Mouse (Mus musculus): ENCODE measurements around the gene Trappc10. TPM values are rescaled to one million over a fixed set of nuclear protein-coding genes. Genes with fewer than 3 reads are reported as not detected.
"Not testable (repeated sequence)": the region's sequence is repeated elsewhere in the genome, so short reads cannot be mapped to it uniquely, and the experiment has no call there.

Trappc10 gene
- total RNA-seq, 2 experiments from 2014 or later: 51.1 to 54.8 TPM

DNA sequence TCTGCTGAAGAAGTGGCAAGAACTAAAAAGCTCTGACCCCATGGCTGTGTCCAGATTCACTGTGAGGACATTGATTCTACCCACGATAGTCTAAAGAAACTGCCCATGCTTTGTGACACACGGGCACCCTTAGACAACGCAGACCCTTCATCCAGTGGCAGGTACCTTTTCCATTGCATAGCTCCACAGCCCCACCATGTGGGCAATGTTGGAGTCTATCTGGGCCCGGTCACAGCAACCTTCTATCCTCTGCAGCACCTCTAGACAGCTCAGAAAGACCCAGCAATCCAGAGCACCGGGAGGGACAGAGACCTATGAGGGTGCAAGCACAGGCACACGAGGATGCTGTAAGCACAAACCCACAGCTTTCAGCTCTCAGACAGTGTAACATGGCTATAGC, 33.1 kb downstream of the Trappc10 start:
- no peak for DNase-seq

DNA sequence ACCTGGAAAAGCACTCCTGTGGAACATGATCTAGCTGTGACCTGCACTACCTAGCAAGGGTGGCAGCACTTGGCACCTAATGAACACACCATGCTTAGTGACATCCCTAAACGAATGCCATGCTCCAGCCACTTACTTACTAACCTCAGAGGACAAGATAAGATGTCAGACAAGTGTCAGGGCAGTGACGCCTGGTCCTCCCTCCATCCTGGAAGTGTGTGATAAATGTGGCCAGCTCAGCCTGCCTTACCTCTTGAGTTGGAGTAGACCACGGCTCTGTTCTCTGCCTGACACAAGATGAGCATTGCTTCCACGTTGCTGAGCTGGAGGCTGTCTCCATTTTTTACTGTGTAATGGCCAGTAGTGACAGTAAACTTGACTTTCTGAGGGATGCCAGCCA, 43.3 kb downstream of the Trappc10 start:
- no peak for DNase-seq

DNA sequence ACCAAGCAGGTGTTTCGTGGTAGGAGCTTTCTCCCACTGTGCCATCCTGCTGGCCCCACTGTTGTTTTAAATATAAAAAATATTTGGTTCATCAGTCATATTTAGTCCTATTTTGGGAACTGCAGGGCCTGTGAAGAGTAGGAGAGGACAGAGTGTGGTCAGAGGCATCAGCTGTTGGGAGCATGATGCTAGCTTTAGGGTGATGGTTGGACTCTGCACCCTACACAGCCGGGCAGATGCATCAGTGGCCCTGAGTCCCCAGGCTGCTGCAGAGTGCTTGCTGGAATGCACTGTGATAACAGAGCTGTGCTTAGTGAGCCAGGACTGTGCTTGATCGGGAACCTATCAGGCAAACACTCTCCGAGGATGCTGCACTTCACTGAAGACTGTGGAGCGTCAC, 51.5 kb downstream of the Trappc10 start:
- no peak for DNase-seq

DNA sequence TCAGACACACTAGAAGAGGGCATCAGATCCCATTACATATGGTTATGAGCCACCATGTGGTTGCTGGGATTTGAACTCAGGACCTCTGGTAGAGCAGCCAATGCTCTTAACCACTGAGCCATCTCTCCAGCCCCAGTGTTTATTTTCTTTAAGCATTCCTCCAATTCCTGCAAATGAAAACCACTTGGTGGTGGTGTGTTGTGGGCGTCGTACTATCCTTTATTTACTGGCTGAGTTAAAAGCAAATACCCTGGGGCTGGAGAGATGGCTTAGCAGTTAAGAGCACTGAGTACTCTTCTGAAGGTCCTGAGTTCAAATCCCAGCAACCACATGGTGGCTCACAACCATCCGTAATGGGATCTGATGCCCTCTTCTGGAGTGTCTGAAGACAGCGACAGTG, 58.4 kb downstream of the Trappc10 start:
- not testable (repeated sequence) for DNase-seq

DNA sequence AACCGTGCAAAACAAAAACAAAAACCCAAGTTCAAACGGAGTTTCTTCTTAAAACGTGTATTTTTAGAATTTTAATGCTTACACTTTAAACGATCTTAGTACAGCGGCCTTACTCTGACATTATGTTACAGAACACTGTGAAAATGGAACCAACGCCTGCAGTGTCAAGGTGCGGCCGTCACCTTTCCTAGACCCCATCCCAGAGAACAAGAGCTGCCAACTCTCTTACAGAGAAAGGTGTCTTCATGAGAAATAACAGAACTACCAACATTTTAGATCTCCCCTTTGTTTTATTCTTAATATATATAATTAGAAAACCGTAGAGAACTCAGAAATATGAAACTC, 59.1 kb downstream of the Trappc10 start:
- no peak for DNase-seq

DNA sequence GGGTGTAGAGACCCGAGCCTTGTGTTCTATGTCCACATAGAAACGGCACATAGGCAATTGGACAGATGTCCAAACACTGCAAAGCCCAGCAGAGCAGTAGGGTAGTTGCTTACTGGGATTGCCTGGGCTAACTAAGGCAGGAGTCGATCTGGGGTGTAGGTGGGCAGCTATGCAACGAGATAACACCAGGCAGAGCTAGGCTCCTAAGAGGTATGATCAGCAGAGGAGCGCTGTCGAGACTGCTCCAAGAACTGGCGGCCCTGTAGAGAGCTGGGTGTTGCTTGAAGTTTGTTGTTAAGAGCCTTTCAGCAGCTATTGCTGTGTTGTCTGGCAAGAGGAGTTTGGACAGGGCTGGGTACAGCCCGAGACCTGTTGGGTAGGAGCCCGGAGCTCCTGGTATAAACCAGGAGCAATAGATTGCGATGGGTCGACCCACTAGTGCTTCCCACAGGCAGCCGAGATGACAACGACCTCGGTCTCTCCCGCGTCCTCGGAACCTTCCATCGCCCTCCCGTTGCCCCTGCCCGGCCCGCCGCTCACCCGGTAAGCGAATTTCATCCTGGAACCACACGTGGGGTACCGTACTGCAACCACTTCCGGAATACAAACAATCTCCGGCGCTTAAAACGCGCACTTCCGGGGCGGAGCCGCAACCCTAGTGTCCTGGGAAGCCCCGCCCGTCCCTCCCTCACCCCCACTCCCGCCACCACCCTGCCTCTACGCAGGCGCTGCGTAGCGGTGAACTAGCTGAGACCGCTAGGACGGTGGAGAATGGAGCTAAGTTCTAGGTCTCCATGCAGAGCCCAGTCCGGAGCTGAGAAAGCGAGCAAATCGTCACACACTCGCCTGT, 59.7 kb downstream of the Trappc10 start, which contains the start of gene Pwp2:
Pwp2 (minus strand) TSS at position 619 of the 850 bp plus-strand sequence.
- DNase-seq: peak; percentile 93 to 94

DNA sequence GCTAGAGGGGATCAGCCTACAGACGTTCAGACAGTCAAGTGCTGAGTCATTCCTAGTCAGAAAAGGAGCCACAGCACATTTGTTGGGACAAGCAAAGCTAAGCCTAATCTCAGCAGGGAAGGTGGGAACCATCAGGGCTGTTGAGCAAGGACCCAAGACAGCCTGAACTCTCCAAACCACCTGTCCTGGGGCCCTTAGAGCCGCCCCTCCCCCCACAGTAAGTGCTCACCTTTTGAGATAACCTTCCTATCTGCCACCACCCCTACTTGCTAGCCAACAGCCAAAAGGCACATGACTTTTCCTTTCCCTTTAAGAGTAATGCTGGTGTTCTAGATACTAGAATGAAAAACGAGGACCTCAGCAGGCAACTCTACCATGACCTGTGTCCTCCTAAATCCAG, 60.9 kb downstream of the Trappc10 start:
- no peak for DNase-seq

DNA sequence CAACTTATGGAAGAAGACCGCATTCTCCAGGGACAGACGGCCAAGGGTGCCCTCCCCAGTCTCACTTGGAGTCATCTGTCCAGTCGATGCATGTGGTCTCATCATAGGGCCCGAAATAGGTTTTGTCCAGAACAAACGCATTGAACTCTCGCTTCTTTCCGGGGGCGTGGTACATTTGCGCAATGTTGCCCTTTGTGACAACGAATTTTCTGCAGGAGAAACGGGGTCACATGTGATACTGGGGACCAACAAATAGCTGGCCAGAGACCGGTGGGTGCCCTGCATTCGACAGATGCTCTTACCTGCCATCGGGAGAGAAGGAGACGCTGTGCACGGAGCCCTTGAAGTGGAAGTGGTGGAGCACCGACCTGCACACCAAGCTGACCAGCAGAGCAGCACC, 62.1 kb downstream of the Trappc10 start:
- no peak for DNase-seq

DNA sequence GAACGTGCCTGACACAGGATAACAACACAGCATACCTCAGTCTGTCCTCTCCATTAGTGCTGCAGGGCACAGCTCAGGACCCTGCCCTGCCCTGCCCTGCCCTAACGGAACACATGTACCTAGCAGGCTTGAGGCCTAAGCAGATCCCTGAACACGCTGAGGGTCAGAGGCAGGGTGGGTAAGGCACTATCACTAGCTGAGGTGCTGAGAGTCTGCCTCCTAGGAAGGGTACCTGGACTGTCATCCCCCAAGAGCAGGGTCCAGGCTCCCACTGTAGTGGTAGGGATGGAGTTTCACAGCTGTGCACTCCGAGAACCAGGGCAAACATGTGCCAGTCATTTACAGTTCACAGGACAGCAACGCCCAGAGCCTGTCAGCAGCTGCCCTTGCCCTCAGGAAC, 70.0 kb downstream of the Trappc10 start:
- no peak for DNase-seq

DNA sequence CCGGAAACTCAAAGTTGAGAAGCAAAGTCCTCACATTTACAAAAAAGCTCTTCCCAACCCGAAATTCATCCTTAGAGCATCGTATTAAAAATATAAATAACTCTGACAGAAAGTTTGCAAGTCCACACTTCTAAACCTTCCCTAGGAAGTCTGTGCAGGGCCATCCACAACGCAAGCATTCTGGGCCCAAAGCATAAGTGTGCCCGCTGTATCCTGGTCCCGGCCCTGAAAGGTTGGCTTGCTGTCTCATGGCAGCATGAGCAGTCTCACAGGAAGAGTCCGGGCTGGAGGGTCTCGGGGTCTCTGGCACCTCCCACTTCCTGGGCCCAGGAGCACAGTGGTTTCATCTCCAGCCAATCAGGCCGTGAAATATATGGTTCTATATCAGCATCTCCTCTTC, 72.9 kb downstream of the Trappc10 start:
- DNase-seq: no peak

DNA sequence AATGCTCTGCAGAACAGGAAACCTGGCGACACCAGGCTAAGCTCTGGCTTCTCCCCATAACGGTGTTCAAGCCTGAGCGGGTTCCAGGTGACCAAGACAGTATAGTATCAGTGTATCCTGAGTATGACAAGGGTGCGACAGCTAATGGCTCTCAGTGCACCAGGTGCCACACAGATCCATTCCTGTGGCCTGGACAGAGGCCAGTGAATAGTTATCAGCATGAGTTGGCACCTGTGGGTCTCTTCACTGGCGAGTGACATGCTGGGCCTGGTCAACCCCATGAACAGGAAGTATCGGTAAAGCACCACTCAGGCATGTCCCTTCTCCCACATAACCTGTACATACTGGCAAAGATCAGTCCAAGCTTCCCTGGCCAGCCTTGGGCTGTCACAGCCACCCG, 73.4 kb downstream of the Trappc10 start:
- DNase-seq: no peak

DNA sequence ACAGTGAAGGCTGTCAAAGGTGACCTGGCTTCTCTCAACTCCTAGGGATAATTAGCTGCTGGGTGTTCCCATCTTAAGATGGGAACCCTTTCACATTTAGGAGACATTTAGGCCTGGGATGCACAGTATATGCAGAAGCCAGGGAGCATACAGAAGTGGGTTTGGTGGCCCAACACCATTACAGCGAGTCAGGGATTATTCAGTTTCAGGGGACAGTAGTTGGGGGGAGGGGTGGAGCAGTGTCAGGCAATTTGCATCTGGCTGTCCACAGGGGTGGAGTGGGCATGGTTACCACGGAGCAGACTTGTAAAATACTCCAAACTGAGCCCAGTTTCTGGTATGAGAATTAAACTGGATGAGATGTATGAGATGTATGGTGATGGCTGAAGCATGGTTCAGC, 74.0 kb downstream of the Trappc10 start:
- no peak for DNase-seq

DNA sequence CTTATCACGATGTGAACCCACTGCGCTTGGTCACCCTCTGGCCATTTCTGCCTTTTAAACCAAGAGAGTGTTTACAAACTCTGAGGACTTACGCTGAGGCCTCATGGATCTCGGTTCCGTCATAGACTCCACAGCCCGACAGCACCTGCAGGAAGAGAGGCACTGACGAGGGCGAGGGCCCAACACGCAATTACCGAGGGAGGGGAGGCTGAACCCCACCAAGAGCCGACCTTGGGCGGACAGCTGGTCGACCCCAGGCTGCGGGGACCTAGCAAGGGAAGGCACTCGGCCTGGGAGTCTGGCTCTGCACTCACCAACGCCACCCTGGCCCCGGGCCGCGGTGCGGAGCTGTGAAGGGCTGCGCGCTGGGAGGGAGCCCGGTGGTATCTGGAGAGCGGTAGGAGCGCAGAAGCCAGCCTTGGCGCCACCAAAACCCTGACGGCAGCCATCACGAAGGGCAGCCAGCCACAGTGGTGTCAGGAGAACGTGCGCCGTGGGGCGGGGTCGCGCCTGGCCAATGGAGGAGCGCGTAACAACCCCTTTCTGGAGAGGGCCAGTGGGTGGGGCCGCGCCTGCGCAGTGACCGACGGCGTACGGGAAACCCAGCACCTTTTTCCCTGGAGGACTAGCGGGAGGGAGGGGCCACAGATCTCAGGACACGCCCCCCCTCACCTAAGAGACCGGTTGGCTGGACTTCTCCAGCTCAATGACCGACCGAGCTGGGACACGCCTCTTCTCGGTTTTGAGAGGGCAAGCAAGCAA, 75.0 kb downstream of the Trappc10 start, which contains the start of gene D10Jhu81e:
D10Jhu81e (minus strand) TSS at position 502 of the 762 bp plus-strand sequence.
- peak; percentile 99 to 100 for DNase-seq

DNA sequence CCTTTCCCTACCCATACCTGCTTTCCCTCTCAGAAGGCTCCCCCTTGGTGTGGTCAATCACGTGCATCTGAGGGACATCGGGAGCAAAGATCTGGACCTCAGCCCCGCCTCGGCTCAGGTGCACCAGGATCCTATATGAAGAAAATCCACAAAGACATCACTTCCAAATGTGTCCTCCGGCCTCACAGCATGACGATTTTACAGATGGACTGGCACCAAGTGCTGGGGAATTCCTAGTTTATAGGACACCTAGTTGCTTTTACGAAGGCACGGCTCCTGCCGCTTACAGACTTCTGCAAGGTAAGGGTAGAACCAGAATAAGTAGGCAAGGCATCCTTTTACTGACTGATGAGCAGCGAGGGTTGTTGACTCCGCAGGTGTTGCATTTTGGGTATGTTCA, 75.6 kb downstream of the Trappc10 start:
- no peak for DNase-seq

DNA sequence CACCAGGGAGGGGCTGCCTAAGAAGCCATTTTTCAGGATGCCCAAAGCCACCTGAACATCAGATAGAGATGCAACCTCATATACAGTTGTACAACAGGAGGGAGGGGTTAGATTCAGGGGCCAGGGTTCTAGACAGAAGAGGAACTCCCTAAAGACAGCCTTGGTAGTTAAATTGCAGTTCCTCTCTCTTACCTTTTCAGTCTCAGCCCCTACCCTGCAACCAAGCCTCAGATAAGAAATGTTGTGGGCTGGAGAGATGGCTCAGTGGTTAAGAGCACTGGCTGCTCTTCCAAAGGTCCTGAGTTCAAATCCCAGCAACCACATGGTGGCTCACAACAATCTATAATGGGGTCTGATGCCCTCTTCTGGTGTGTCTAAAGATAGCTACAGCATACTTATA, 76.7 kb downstream of the Trappc10 start:
- DNase-seq: no peak

DNA sequence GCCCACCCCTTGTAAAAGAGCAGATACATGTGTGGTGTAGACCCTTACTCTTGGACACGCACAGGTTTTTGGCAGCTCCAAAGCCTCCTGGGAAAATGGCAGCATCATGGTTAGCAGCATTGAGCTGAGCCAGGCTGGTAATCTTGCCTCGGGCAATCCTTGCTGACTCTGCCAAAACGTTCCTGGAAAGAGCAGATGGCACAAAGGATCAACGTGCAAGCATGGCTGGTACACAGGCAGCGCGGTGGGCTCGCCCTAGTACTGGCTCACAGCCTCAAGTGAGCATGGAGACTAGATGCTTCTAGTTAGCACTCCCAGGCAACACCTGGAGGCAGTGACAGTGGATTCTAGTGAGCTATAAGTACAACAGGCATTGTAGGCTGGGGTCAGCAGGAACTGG, 77.1 kb downstream of the Trappc10 start:
- DNase-seq: no peak

DNA sequence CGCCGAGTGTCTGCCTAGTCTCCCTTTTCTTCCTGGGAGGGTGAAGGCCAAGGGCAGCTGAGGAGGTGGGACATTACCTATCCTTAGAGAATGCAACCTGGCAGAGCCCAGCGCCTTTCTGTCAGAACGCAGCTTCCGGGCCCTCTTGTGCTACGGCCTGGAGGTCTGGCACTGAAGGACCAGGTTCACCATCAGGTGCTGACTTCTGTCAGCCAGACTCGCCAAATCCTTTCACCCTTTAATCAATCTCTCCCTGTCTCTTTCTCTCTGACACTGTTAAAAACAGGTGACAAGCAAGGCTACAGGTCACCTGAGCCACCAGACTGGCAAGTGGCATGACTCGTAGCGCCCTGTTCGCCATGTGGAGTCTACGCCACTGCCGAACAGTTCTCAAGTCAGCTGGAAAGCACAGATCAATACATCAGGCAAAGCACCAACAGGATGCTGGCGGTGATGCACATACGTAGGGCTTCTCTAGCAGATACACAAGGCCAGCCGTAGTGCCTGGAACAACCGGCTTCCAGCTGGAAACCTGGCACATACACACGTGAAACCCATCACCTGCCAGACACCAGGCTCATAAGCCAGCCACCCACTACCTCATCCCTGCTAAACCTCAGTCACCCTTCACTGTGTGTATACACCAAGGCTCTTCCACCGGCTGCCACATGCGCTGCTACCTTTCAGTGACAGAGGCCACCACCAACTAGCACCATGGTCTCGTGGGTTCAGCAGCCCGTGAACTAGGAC, 79.0 kb downstream of the Trappc10 start:
- no peak for DNase-seq

DNA sequence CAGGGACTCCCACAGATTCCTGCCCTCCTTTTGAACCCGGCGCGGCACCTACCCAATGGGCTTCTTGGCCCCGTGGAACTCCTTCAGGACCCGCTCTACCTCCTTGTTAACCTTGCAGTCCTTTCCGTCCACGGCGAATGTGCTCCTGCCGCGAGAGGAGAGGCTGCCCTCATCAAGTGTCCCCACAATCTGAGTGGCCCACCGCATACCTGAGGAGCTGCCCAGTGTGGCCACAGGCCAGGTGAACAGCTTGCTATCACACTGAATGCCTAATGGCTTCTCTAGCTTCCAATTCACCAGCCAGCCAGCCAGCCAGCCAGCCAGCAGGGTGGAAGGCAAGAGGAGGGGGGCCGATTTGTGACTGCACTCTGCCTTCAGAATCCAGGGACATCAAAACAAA, 79.7 kb downstream of the Trappc10 start:
- DNase-seq: no peak

DNA sequence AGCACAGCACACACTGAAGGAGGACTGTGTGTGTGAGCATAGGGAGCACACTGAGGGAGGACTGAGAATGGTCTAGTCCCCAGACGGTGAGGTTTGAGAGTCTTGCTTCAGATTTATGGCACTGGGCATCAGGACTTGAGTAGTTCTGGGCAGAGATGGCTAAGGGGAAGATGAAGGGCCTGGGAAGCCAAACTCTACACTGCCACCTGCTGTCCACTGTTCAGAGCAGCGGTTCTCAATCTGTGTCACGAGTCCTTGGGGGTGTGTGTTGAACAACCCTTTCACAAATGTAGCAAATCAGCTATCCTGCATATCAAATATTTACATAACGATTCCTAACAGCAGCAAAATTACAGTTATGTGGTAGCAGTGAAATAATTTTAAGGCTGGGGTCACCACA, 80.5 kb downstream of the Trappc10 start:
- DNase-seq: peak; percentile 74 to 86

DNA sequence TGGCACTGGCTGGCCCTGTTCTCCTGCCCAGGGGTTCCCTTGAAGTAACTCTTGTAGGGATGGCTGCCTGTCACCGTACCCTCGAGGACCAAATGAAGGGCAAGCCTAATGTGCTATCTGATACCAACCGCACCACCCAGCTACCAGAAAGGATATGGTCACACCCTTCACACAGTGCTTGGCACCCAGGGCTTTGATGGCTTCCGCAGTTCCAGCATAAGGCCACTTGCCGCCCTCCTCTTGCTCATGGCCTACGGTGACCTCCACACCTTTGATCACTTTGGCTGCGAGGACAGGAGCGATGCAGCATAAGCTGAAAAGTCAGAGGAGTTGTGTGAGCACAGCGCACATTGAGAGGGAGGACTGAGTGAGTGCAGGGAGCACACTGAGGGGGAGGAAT, 81.2 kb downstream of the Trappc10 start:
- no peak for DNase-seq

DNA sequence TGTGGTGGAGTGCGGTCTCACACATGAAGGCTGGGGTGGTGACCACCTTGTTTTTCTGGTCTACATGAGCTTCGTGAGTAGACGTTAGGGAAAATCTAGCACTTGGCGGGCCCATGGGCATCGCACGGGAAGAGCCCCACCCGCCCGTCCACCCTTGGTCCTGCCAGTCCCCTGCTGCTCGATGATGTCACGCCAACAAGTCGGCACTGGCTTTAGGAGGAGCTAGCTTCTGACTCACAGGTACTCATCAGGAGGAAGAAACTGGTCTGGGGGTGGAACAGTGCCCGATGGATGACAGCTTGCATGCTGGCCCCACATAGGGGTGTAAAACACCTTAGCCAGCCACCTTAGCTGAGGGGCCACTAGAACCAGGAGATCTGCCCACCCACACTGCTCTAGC, 81.8 kb downstream of the Trappc10 start:
- no peak for DNase-seq

DNA sequence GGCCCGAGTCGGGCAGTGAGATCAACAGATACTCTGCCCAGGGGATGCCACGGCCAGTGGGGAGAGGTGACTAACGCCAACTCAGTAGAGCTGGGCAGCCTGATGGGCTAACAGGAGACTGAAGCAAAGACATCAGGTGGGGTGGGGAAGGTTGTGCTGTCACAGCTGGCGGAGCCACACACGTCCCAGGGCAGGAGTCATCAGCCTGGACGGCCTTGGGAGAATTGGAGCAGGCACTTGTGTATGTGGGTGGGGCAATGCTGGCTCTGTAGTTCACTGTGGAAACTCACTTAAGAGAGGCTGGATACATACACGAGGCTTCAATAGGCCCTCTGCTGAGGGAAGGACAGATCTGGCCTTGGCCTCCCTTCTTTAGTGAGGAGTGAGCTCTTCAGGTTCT, 83.3 kb downstream of the Trappc10 start:
- DNase-seq: no peak
